Mouse (Mus musculus) stomach, embryonic 14.5 days (tissue): ENCODE measurements around the gene Cyb5b. TPM values are rescaled to one million over a fixed set of nuclear protein-coding genes. Genes with fewer than 3 reads are reported as not detected.

Experiments
- ATAC-seq: fragments of 200-750 bp; cut with Nextera tagmentation; 2 replicates; pipeline ENCODE4 v1.8.0; 2017; ENCODE audit warnings: low read depth, moderate TSS enrichment; ENCODE audit not compliant: insufficient number of reproducible peaks, insufficient read depth, low FRiP score
- H3K27ac ChIP-seq: fragments of 300-500 bp; sonication (generic); 2 replicates; pipeline ENCODE4 v1.5.1; 2014; ENCODE audit warnings: mild to moderate bottlenecking, low read length, moderate library complexity, mixed read lengths
- H3K27me3 ChIP-seq: fragments of 300-500 bp; sonication (generic); 2 replicates; pipeline ENCODE4 v1.6.1; 2014; ENCODE audit warnings: low read length, control low read depth, mixed read lengths; ENCODE audit not compliant: control insufficient read depth, insufficient read depth
- H3K36me3 ChIP-seq: fragments of 300-500 bp; sonication (generic); 2 replicates; pipeline ENCODE4 v1.6.1; 2014; ENCODE audit warnings: mild to moderate bottlenecking, control low read depth, low read length, moderate library complexity, mixed read lengths; ENCODE audit not compliant: control insufficient read depth, insufficient read depth
- H3K4me1 ChIP-seq: fragments of 300-500 bp; sonication (generic); 2 replicates; pipeline ENCODE4 v1.6.1; 2014; ENCODE audit warnings: low read length, control low read depth, mixed read lengths; ENCODE audit not compliant: control insufficient read depth, insufficient read depth
- H3K4me2 ChIP-seq: fragments of 300-500 bp; sonication (generic); replicated peaks from 2 replicates; pipeline ENCODE4 v1.6.1; 2014; ENCODE audit warnings: low read depth, low read length, control low read depth
- H3K4me3 ChIP-seq: fragments of 300-500 bp; sonication (generic); 2 replicates; pipeline ENCODE4 v1.5.1; 2014; ENCODE audit warnings: low read depth, low read length, control low read depth
- H3K9ac ChIP-seq: fragments of 300-500 bp; sonication (generic); replicated peaks from 2 replicates; pipeline ENCODE4 v1.6.1; 2014; ENCODE audit warnings: low read depth, mild to moderate bottlenecking, control low read depth, low read length, moderate library complexity, mixed read lengths
- H3K9me3 ChIP-seq: fragments of 300-500 bp; sonication (generic); 2 replicates; pipeline ENCODE4 v1.6.1; 2016; ENCODE audit warnings: low read depth, low read length, control low read depth; ENCODE audit not compliant: control insufficient read depth
- WGBS: fragments of 180-500 bp; shearing (Covaris S2); extraction: QIAGEN DNeasy Blood & Tissue Kit; methylation state at CpG from one replicate; pipeline ENCODE4 v1.1.7; 2014; 5-methylcytosine and 5-hydroxymethylcytosine counted together
- polyA plus RNA-seq: library from polyadenylated mRNA; unstranded; fragments of >200 nt; fragmentation: Nextera tagmentation; extraction: Ambion mirVana; gene quantifications from 2 replicates; pipeline ENCODE4 v1.2.1, GENCODE M21; 2014

The Cyb5b gene
- polyA plus RNA-seq, 1 experiment from 2014 or later, result 89.6 TPM

DNA sequence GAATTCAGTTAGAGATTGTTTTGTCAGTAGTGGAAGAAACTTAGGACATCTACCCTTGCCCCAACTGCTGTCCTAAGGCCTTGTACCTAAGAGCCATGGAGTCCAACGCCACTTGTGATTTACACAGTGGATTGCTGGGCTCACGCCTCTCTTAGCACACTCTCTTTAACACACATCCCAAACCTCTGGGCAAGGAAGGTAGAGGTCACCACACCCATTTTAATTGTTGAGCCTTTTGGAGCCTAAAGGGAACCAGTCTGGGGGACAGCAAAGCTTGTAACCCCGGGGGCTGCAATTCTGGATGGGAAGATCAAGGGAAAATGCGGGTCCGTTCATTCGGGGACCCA, 410 bp upstream of the Cyb5b start:
- Histone ChIP-seq H3K4me1 (peaks cover 6% of the 10 kb centered on the region; the same call in 1 of the 2 replicates), H3K27ac (0 out of 2 replicates have a peak overlapping the region, but pooled peaks have one; percentile 6), H3K36me3 (peaks cover 11% of the 10 kb centered on the region), H3K4me2 (peak overlapping the region; percentile 76), H3K4me3 (peak overlapping the region; percentile 93), H3K27me3 (no peaks in the 10 kb centered on the region), H3K9me3 (no peaks in the 10 kb centered on the region), H3K9ac (no peak overlapping the region)
- 29% methylated on average over 6 of the region's 6 CpGs for WGBS
- ATAC-seq, result no peak

DNA sequence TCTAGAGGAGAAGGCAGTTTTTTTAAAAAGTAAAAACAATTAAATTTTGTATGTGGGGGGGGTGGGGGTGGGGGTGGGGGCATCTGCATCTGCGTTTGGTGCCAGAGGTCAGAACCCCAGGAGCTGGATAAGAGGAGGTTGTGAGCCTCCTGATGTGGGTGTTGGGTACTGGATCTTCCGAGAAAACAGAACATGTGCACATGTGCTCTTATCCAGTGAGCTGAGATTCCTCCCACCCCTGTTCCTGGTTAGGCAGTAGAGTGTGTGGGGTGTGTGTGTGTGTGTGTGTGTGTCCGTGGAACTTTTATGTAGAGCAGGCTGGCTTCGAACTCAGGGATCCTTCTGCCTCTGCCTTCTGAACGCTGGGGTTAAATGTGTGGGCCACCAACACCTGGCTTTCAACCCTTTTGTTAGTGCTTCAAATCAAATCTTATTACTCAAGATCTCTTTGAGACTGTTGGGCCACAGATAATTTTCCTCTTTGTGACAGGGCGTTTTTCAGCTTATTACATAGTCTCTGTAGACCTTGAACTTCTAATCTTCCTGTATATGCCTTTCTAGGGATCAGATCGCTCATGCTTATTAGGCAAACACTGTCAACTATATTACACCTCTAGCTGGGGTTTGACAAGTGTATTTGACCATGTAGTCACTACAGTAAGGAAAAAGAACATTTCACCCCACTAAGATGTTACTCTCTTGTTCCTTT, 926 bp downstream of the Cyb5b start:
- H3K27ac ChIP-seq, result no peak overlapping the region
- H3K4me2 ChIP-seq, result peak overlapping the region; percentile 76
- peak overlapping the region; percentile 90 for H3K9ac ChIP-seq
- H3K4me1 ChIP-seq, result peaks cover 6% of the 10 kb centered on the region; the same call in 1 of the 2 replicates
- ATAC-seq, result no peak
- WGBS, result 69% methylated on average over 7 of the region's 7 CpGs
- H3K4me3 ChIP-seq, result peak overlapping the region; percentile 93
- H3K9me3 ChIP-seq, result no peaks in the 10 kb centered on the region
- peaks cover 19% of the 10 kb centered on the region for H3K36me3 ChIP-seq
- H3K27me3 ChIP-seq, result no peaks in the 10 kb centered on the region

DNA sequence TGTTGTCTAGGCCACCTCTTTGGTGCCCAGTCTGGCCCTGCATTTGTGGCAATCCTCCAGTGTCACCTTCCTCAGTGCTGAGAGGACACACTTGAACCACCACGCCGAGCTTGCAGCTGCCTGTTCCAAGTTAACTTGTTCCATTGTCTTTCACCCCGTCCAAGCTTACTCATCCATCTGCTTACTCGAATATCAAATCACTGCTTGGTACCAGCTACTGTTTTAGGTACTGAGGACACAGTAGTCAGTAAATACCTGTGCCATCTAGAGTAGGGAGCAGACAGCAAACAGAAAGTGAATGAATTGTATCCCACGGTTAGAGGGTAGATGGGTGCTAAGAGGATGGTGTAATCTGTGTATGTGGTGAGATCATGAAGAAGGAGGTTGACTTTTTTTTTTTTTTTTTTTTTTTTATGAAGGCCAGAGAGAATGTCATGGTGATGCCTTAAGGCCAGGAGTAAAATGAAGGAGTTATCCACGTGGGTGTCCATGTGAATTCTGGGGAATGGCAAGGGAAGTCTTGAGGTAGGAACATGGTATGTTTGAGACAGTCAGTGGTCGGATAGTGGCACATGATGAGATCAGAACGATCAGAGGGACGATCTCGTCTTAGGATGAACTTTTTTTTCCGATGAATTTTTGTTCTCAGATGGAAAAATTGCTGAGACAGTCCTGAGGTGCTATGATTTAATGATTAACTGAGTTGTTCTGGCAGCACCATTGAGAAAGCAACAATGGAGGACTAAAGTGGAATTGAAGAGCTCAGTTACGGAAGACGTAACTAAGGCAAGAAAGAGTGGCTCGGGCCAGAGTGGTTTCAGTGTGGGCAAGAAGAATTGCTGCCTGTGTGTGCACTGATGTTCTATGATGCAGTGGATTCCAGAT, 3.1 kb downstream of the Cyb5b start:
- Histone ChIP-seq H3K9me3 (no peaks in the 10 kb centered on the region), H3K4me1 (peaks cover 6% of the 10 kb centered on the region; the same call in 1 of the 2 replicates), H3K27me3 (no peaks in the 10 kb centered on the region), H3K9ac (no peak overlapping the region), H3K27ac (no peak overlapping the region), H3K4me3 (no peak overlapping the region), H3K4me2 (no peak overlapping the region), H3K36me3 (peaks cover 19% of the 10 kb centered on the region)
- WGBS, result 88% methylated on average over 14 of the region's 14 CpGs
- ATAC-seq, result no peak

DNA sequence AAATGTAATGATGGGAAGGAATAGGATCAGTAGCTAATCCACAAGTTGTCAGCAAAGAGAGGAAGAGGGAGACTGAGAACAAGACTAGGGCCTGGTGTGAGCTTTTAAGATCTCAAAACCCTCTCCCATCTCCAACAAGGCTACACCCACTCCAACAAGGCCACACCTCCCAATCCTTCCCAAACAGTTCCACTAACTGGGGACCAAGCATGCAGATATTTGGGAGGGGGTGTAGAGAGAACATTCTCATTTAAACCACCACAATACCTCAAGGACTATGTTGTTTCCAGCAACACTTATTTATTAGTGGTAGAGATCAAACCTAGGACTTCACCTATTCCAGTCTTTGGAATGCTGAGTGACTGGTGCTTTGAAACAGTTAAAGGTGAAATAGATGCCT, 6.4 kb downstream of the Cyb5b start:
- H3K4me1 ChIP-seq, result no peaks in the 10 kb centered on the region
- no peak overlapping the region for H3K27ac ChIP-seq
- no peak overlapping the region for H3K4me2 ChIP-seq
- H3K36me3 ChIP-seq, result peaks cover 19% of the 10 kb centered on the region
- H3K27me3 ChIP-seq, result no peaks in the 10 kb centered on the region
- no peak overlapping the region for H3K9ac ChIP-seq
- no peak for ATAC-seq
- no peak overlapping the region for H3K4me3 ChIP-seq
- no peaks in the 10 kb centered on the region for H3K9me3 ChIP-seq

DNA sequence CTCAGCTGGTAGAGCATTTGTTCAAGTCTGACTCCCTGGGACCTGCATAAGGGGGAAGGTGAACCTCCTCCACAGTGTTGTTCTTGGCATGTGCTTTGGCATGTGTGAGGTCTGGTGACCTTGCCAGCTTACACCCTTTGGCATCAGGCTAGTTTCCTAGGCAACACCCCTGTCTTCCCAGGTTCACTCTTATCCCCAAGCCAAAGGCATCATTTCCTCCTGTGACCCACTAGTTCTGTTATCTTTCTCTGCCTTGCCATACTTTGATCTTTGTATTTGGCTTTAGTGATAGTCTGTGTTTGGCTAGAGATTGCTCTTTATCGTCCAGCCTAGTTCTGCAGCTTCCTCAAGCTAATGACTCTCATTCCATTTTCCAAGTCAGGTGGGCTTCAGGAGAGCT, 7.4 kb downstream of the Cyb5b start:
- no peaks in the 10 kb centered on the region for H3K9me3 ChIP-seq
- peaks cover 19% of the 10 kb centered on the region for H3K36me3 ChIP-seq
- no peak overlapping the region for H3K4me3 ChIP-seq
- H3K4me2 ChIP-seq, result no peak overlapping the region
- H3K4me1 ChIP-seq, result no peaks in the 10 kb centered on the region
- H3K27me3 ChIP-seq, result no peaks in the 10 kb centered on the region
- 54% methylated on average over 1 of the region's 1 CpGs for WGBS
- no peak overlapping the region for H3K9ac ChIP-seq
- no peak for ATAC-seq
- H3K27ac ChIP-seq, result no peak overlapping the region

DNA sequence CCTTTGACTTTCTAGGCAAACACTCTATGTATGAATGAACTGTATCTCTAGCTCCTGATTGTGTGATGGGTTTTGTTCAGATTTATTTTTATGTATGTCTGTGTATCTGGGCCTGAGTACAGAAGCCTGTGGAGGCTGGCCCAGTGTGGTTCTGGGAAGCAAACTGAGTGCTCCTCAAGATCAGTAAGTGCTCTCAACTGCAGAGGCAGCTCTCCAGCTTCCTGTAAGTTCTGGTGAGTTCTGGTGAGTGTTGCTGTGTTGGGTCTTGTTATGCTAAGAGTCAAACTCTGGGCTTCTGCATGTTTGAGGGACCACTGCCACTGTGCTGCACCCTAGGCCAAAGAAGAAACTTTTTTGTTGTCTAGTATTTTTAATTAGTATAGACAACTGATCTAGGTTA, 8.4 kb downstream of the Cyb5b start:
- H3K36me3 ChIP-seq, result peaks cover 12% of the 10 kb centered on the region
- no peak overlapping the region for H3K27ac ChIP-seq
- H3K4me3 ChIP-seq, result no peak overlapping the region
- H3K4me1 ChIP-seq, result peaks cover under 1% of the 10 kb centered on the region; the same call in 1 of the 2 replicates
- no peak overlapping the region for H3K4me2 ChIP-seq
- no peaks in the 10 kb centered on the region for H3K27me3 ChIP-seq
- H3K9ac ChIP-seq, result no peak overlapping the region
- H3K9me3 ChIP-seq, result no peaks in the 10 kb centered on the region
- no peak for ATAC-seq

DNA sequence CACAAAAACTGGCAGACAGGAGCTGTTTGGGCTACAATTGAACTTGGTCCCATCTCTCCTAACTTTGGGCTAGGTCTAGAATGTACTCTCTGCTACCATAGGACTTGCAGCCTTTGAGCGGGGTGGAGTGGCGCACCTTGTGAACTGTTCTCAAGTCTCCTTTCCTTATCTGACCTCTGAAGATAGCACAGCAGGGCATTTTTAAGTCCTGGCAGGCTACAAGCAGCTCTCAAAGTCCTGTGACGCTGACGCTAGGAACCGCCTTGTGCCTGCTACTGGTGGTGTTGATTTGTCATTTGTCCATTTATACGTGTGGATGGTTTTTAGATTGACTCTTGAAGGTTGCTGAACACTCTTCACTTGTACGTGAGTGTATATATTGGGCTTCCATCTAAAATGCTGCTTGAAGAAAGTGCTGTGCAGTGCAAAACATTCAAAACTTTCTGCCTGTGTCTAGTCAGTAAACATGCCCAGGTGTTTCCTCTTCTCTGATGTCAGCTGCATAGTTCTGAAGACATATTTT, 13.9 kb downstream of the Cyb5b start:
- ATAC-seq, result no peak

DNA sequence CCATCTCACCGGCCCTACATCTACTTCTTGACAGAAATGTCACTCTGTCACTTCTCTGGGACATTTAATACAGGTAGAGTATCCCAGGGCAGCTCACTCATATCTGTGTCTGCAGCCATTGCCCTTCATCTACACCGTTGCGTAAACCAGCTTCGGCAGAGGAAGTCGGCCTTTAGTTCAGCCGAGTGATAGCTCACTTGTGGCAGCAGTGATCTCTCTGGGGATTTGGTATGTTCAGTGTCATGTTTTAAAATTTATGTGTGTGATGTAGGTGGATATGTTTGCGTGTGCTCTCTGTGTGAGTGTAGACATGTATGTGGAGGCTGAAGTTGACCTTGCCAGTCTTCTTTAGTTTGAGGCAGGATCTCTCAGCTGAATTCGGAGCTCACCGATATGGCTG, 15.3 kb downstream of the Cyb5b start:
- no peak overlapping the region for H3K4me2 ChIP-seq
- WGBS, result 90% methylated on average over 9 of the region's 9 CpGs
- H3K4me1 ChIP-seq, result peaks cover 6% of the 10 kb centered on the region; the same call in 1 of the 2 replicates
- ATAC-seq, result no peak
- no peaks in the 10 kb centered on the region for H3K9me3 ChIP-seq
- H3K36me3 ChIP-seq, result peaks cover 20% of the 10 kb centered on the region
- no peak overlapping the region for H3K9ac ChIP-seq
- H3K27ac ChIP-seq, result no peak overlapping the region
- no peaks in the 10 kb centered on the region for H3K27me3 ChIP-seq
- no peak overlapping the region for H3K4me3 ChIP-seq

More for the DNA sequence above, 13.9 kb downstream of the Cyb5b start:
- H3K27me3 ChIP-seq, result no peaks in the 10 kb centered on the region
- no peak overlapping the region for H3K4me3 ChIP-seq
- H3K4me1 ChIP-seq, result peaks cover 6% of the 10 kb centered on the region; the same call in 1 of the 2 replicates
- no peak overlapping the region for H3K4me2 ChIP-seq
- H3K9me3 ChIP-seq, result no peaks in the 10 kb centered on the region
- no peak overlapping the region for H3K9ac ChIP-seq
- WGBS, result 78% methylated on average over 7 of the region's 7 CpGs
- 0 out of 2 replicates have a peak overlapping the region, but pooled peaks have one; percentile 3 for H3K27ac ChIP-seq
- H3K36me3 ChIP-seq, result peaks cover 8% of the 10 kb centered on the region; the same call in 1 of the 2 replicates
